ENCODE assay signal across 21 mouse cellular contexts in the genomic region with DNA sequence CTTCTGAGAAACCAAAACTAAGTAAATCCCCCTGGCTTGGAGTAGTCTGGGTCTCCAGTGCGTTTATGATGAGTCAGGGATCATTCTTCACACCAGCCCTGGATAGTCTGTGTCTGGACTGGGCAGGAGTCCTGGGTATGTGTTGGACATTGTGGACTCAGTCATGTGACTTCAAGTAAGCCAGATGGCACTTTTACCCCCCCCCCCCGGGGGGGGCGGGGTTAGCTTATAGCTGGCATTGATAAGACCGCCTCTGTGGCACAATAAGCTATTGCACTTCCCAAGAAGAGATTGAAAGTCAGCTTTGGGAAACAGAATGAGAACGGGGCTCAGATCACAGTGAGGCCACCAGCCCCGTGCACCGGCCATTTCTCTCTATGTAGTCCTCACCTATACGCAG. TPM values are rescaled to one million over a fixed set of nuclear protein-coding genes. Genes with fewer than 3 reads are reported as not detected.
A peak's percentile ranks its signal among the peaks of the same experiment; 100 is the strongest.
DNase-seq lines count a peak whose midpoint lies in the region; ATAC-seq and TF ChIP-seq lines count a peak whose summit lies in the region.
"Not testable (repeated sequence)": the region's sequence is repeated elsewhere in the genome, so short reads cannot be mapped to it uniquely, and the experiment has no call there.
"Had no signal": no experiment of that assay in that cellular context is flagged by ENCODE, and none has a peak within 500 bp of the region (broad histone marks: within the 10 kb centered on the region; RNA-seq: fewer than 3 reads in every experiment).

No protein-coding gene starts in this region.

- not testable (repeated sequence) for H3K9ac ChIP-seq in hindbrain, postnatal 0 days (replicated peaks; ENCODE audit: low read length); midbrain, embryonic 11.5 days (ENCODE audit: low read length)

- TF ChIP-seq POLR2A in embryonic fibroblast, embryonic 13.5 days (IDR thresholded peaks at IDR 0.05; ENCODE audit: low read depth, low read length) = not testable (repeated sequence)

- not testable (repeated sequence) for TF ChIP-seq CTCF in embryonic fibroblast, embryonic 13.5 days (IDR thresholded peaks at IDR 0.05; ENCODE audit: borderline replicate concordance, insufficient read depth, low read length); hindbrain, postnatal 0 days (IDR thresholded peaks at IDR 0.05; ENCODE audit: low read depth)

- not testable (repeated sequence) for H3K27me3 ChIP-seq in hindbrain, postnatal 0 days (ENCODE audit: insufficient read depth, low read length); midbrain, embryonic 11.5 days (ENCODE audit: control insufficient read depth, insufficient read depth, low read length)

- not testable (repeated sequence) for H3K4me3 ChIP-seq in embryonic fibroblast, embryonic 13.5 days (ENCODE audit: insufficient read depth, low read length); hindbrain, postnatal 0 days (ENCODE audit: low read length); midbrain, embryonic 11.5 days (ENCODE audit: low read depth, low read length)

- H3K9me3 ChIP-seq in hindbrain, postnatal 0 days (ENCODE audit: low read length); midbrain, embryonic 11.5 days (ENCODE audit: control insufficient read depth, low read length): not testable (repeated sequence)

- not testable (repeated sequence) for H3K36me3 ChIP-seq in hindbrain, postnatal 0 days (ENCODE audit: insufficient read depth, low read length); midbrain, embryonic 11.5 days (ENCODE audit: control insufficient read depth, insufficient read depth, low read length)

- DNase-seq in MN1 (ENCODE audit: low spot score) = peak; percentile 29
- DNase-seq in cerebellum, postnatal 10 days = peak; percentile 36 to 60
- DNase-seq in heart, adult 11 months = peak; percentile 41
- DNase-seq in hindbrain, postnatal 0 days (ENCODE audit: low spot score) = peak; percentile 65
- peak; percentile 79 for DNase-seq in midbrain, embryonic 11.5 days (ENCODE audit: low spot score, missing footprints)
- DNase-seq in retina, embryonic 14.5 days (ENCODE audit: low spot score) = peak; percentile 15

- H3K27ac ChIP-seq in embryonic fibroblast, embryonic 13.5 days (ENCODE audit: insufficient read depth, low read length) = 0 out of 2 replicates have a peak overlapping the region, but pooled peaks have one; percentile 49
- H3K27ac ChIP-seq in hindbrain, postnatal 0 days; midbrain, embryonic 11.5 days (ENCODE audit: low read depth, low read length): not testable (repeated sequence)

- not testable (repeated sequence) for H3K4me1 ChIP-seq in embryonic fibroblast, embryonic 13.5 days (ENCODE audit: control insufficient read depth, insufficient read depth, low read length); hindbrain, postnatal 0 days (ENCODE audit: insufficient read depth, low read length); midbrain, embryonic 11.5 days (ENCODE audit: control insufficient read depth, insufficient read depth, low read length)

- WGBS in hindbrain, postnatal 0 days = 54% methylated on average over 8 of the region's 8 CpGs
- WGBS in midbrain, embryonic 11.5 days = 72% methylated on average over 8 of the region's 8 CpGs

- not testable (repeated sequence) for H3K4me2 ChIP-seq in hindbrain, postnatal 0 days (ENCODE audit: low read depth, low read length); midbrain, embryonic 11.5 days

- not testable (repeated sequence) for ATAC-seq in hindbrain, postnatal 0 days
- 0 out of 2 replicates have a peak, but pooled peaks have one; percentile 40 for ATAC-seq in midbrain, embryonic 11.5 days (ENCODE audit: low FRiP score)

RNA-seq across cellular contexts. Expression of a gene that starts 0.8 kb away (rescaled TPM):
- polyA plus RNA-seq in embryonic fibroblast, embryonic 13.5 days (2011; ENCODE audit: insufficient read length, low read depth, missing spikeins) = not detected in 2 replicates
- 0.18 TPM in 1 of 2 replicates, not detected in the other for total RNA-seq in hindbrain, postnatal 0 days (2014; rRNA removed)
- polyA plus RNA-seq in hindbrain, postnatal 0 days (2015; fragmentation: Nextera tagmentation; extraction: Ambion mirVana) = 0.05 TPM in 1 of 2 replicates, not detected in the other
- polyA plus RNA-seq in midbrain, embryonic 11.5 days (2014; fragmentation: Nextera tagmentation; extraction: Ambion mirVana) = not detected in 2 replicates
- total RNA-seq: heart, adult 18-20 months; heart, postnatal 10 days; heart, postnatal 4 days had no signal
- polyA plus RNA-seq: embryonic facial prominence, embryonic 12.5 days; forebrain, embryonic 15.5 days; heart, embryonic 10.5 days; heart, embryonic 14.5 days had no signal

RNA-seq across cellular contexts. Expression of a gene that starts 14.2 kb away (rescaled TPM):
- polyA plus RNA-seq in embryonic fibroblast, embryonic 13.5 days (2011; ENCODE audit: insufficient read length, low read depth, missing spikeins) = not detected in 2 replicates
- not detected in 2 replicates for total RNA-seq in hindbrain, postnatal 0 days (2014; rRNA removed)
- polyA plus RNA-seq in hindbrain, postnatal 0 days (2015; fragmentation: Nextera tagmentation; extraction: Ambion mirVana) = not detected in 2 replicates
- polyA plus RNA-seq in midbrain, embryonic 11.5 days (2014; fragmentation: Nextera tagmentation; extraction: Ambion mirVana) = not detected in 2 replicates
- total RNA-seq: adrenal gland, postnatal 10 days; adrenal gland, postnatal 4 days; CH12.LX; gastrocnemius, adult 8-10 months; gastrocnemius, postnatal 36 days; heart, adult 18-20 months; heart, postnatal 10 days; heart, postnatal 4 days had no signal
- polyA plus RNA-seq: embryonic facial prominence, embryonic 12.5 days; forebrain, embryonic 15.5 days; heart, embryonic 10.5 days; heart, embryonic 14.5 days; hindbrain, embryonic 15.5 days; inflammation-experienced regulatory T-cells, adult 6 months had no signal

RNA-seq across cellular contexts. Expression of a gene that starts 33.5 kb away (rescaled TPM):
- polyA plus RNA-seq in embryonic fibroblast, embryonic 13.5 days (2011; ENCODE audit: insufficient read length, low read depth, missing spikeins) = not detected in 2 replicates
- total RNA-seq in hindbrain, postnatal 0 days (2014; rRNA removed) = not detected in 2 replicates
- polyA plus RNA-seq in hindbrain, postnatal 0 days (2015; fragmentation: Nextera tagmentation; extraction: Ambion mirVana) = not detected in 2 replicates
- not detected in 2 replicates for polyA plus RNA-seq in midbrain, embryonic 11.5 days (2014; fragmentation: Nextera tagmentation; extraction: Ambion mirVana)
- total RNA-seq: adrenal gland, postnatal 10 days; adrenal gland, postnatal 4 days; CH12.LX; gastrocnemius, adult 8-10 months; gastrocnemius, postnatal 36 days; heart, adult 18-20 months; heart, postnatal 10 days; heart, postnatal 4 days had no signal
- polyA plus RNA-seq: embryonic facial prominence, embryonic 12.5 days; forebrain, embryonic 15.5 days; heart, embryonic 10.5 days; heart, embryonic 14.5 days; hindbrain, embryonic 15.5 days; inflammation-experienced regulatory T-cells, adult 6 months had no signal

Comparison
In these comparisons a context has a peak if more than half of its experiments do, and no peak if none do; other contexts are left out.
1. DNase-seq: peak in every context shown above with its lines; median percentile 79 in midbrain, embryonic 11.5 days; 65 in hindbrain, postnatal 0 days; 48 in cerebellum, postnatal 10 days; 41 in heart, adult 11 months; 29 in MN1; 15 in retina, embryonic 14.5 days.